Mouse (Mus musculus): ENCODE results near the gene Apol8.

DNA sequence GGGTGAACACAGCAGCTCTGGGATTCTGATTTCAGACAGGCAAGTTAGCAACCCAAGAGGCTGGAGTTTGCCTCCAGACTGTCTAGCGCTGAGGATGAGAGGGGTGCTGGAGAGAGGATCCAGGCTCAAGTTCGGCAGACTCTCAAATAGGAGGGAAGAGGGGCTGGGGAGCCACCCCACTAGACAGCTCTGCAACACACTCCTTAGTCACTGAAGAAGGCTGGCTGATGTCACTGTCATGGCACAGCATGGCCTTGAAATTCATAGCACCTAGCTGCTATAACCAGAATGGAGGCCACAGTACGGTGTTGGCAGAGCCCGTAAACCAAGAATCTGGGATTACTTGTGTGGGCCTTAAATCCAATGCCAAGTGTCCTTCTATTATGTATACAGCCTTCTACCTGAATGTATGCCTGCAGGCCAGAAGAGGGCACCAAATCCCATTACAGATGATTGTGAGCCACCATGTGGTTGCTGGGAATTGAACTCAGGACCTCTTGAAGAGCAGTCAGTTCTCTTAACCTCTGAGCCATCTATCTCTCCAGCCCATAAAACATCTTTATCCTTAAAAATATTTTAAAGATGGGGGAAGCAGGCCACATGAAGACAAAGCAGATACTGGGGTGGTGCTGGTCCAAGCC, 903 bp upstream of the Apol8 start:
- no peak for TF ChIP-seq CTCF (IDR thresholded peaks at IDR 0.05; ENCODE audit: extremely low read depth, insufficient read depth, low read length)
- no peak for TF ChIP-seq POLR2A (IDR thresholded peaks at IDR 0.05; ENCODE audit: extremely low read depth, insufficient read depth, low read length)
